Mouse (Mus musculus) liver, adult (tissue): Measurements from ENCODE around the gene Olfr437.
"Not testable (repeated sequence)": the region's sequence is repeated elsewhere in the genome, so short reads cannot be mapped to it uniquely, and the experiment has no call there.

Experiments
- GATA4 ChIP-seq: IDR thresholded peaks from 2 replicates; pipeline ENCODE4 v1.6.1; 2014; ENCODE audit warnings: mild to moderate bottlenecking, low read length; ENCODE audit not compliant: insufficient replicate concordance

Olfr437 gene

DNA sequence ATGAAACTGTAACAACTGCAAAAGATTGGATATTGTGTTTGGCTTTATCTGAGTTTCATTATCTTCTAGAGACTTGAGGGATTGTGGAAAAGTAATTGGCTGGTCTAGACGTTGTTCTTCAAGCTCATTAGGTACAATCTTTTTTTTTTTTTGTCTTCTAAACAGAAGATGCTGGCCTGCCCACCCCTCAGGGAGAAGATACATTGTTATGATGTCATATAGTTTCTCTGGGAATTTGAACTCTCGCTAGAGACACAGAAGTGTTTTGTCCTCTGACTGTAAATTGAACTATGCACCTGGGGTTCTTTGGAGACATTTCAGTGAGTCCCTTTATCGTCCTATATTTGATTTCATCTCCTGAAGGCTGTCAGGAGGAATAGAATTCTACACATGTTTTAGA is at the start of gene Olfr437:
Gene Olfr437 (plus strand): TSS at position 301 of the 400 bp plus-strand sequence.
- no peak for TF ChIP-seq GATA4

DNA sequence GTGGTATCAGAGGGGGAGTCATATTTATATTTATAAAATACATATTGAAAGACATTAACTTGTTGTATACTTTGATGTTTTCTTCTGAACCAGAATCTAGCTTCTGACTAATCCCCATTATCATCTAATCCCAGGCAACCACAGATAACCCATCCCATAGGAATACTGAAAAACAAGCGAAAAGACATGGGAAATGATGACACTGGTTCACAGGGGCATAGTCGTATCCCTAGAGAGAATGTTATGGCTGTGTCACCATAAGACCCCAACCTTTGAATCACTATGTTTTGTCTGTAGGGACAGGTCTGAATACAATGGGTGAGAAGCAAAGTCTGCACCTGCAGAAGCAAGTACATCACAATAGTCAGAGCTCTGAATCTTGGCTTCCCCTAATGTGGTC is 16.8 kb upstream of the Olfr437 start, which contains the start of gene Olfr237-ps1:
Gene Olfr237-ps1 (plus strand): TSS at position 301 of the 400 bp plus-strand sequence.
- not testable (repeated sequence) for TF ChIP-seq GATA4

DNA sequence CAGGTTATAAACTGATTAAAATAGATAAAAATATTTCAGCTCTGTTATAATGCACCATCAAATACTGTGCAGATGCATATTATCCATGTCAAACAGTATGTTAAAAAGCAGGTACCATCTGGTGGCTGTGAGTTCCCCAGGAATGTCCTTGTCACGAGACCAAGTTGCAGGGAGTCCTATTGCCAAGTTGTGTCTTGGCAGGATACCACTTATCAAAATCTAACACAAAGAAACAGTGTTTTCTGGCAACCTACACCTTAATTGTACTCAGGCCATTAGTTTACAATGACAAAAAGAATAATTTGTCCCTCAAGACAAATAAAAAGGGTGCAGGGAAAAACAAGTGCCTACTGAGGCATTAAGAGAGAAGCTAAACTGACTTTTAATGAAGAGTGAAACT is 3.6 kb upstream of the Olfr437 start:
- TF ChIP-seq GATA4 = no peak

DNA sequence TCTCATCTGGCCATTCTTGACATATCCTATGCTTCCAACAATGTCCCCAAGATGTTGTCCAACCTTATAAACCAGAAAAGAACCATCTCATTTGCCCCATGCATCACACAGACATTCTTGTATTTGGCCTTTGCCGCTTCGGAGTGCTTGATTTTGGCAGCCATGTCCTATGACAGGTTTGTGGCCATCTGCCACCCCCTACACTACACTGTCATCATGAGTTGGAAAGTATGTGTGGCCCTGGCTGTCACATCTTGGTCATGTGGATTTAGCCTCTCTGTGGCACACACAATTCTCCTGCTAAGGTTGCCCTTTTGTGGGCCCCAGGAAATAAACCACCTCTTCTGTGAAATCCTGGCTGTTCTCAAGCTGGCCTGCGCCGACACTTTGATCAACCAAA is 4.2 kb downstream of the Olfr437 start:
- no peak for TF ChIP-seq GATA4

DNA sequence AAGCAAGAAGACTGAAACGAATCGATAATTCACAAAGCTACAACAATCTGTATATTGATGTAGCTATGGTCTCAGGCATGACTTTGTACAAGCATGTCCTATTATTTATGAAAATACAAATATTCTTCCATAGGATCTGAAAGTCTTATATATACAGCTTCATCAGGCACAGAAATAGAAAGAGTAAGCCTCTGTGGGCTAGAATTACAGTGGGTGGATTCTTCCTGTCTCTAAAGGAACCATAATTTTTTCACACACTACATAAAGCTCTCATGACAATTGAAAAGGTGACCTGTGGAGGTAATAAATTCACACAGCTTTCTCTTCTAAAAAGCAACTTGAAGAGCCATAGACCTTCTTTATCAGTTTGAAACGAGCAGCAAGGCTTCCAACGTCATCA is 8.8 kb downstream of the Olfr437 start, which contains the start of gene Olfr13:
Gene Olfr13 (plus strand): TSS at position 301 of the 400 bp plus-strand sequence.
- no peak for TF ChIP-seq GATA4

DNA sequence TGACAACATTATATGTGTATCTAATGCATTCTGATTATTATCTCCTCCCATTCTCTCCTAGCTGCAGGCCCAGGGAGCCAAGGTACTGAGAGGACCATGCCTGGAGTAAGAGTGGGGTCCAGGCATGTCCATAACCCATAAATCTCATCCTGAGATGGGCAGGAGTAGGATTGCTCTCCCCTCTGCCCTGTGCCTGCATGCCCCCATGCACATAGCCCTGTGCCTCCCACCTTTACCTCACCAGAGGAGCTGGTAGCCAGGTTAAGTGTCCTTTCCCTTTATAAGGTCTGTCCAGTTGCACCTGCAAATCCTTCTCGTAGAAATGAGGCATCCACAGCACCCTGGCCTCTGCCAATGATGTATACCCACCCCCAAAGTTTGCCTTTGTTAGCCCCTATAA is 15.0 kb downstream of the Olfr437 start:
- TF ChIP-seq GATA4 = no peak

DNA sequence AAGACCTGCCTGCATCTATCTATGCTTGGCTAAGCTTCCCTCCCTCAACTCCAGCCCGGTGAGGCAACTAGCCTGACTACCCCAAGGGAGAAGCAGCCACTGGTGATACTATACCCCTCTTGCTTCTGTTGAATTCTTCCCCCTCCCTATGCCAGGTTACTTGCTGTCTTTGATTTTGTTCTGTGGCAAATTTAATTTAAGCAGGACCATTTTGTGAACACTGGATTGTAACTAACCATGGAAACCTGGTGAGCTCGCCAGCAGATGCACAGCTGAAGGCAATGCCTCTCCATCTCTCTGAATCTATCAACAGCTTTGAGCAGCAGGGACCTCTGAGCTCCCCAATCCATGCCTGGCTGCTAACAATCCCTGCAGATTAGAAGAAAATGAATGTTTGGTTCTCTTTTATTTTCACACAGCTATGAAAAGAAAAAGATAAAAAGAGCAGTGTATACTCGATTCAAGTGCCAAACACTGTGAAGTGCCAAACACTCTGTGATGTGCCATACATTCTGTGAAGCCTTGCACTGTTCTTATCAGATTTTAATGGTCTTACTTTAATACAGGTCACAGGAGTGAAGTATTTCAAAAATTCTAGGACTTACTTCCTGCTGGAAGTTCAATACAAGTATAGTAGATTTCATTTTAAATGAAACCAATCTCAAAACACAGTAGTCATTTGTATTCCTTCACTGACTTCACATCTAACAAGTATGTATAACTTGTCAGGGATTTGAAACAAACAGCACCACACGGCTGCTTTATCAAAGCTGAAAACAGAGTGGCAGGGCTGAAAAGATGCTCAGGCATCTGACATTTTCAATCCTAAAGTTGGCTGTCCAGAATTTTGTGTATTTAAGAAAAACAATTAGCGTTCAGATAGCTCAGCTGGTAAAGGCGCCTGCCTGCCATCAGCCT is 15.8 kb downstream of the Olfr437 start:
- TF ChIP-seq GATA4 = no peak

DNA sequence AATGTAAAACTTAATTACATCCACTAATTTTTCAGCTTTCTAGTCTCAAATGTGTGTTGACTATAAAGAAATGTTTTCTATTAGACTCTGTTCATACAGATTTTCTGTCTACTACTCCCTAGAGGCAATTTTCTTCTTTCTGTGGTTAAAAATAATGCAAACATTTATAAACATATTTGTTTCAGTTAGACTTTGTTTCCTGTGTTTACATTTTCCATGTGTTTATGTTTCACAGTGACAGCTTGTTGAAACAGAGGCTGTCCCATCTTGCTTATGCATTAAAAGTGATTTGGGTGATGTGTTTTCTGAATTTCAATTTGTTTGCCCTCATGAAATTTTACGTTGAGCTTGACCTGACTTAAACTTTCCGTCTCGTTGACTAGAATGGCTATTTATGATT is 27.9 kb downstream of the Olfr437 start:
- no peak for TF ChIP-seq GATA4

DNA sequence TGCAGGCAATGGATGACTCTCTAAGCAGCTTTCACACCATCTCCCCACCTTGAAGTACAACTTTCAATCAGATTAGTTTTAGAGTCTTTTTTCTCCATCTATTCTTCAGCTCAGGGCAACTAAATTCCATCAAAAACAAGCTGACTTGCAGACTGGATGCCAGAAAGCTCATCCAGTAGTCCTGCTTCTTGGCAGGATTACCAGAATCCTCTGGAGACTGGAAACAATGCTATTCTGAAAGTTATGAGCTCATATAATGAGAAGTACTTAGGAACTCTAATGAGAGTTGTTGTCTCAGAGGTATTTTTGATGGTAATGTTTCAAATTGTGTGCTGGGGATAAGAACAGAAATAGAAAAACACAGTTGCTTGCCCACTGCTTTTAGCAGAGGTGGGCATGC is 33.7 kb downstream of the Olfr437 start, which contains the start of gene Olfr435:
Gene Olfr435 (plus strand): TSS at position 366 of the 400 bp plus-strand sequence.
- TF ChIP-seq GATA4 = no peak

DNA sequence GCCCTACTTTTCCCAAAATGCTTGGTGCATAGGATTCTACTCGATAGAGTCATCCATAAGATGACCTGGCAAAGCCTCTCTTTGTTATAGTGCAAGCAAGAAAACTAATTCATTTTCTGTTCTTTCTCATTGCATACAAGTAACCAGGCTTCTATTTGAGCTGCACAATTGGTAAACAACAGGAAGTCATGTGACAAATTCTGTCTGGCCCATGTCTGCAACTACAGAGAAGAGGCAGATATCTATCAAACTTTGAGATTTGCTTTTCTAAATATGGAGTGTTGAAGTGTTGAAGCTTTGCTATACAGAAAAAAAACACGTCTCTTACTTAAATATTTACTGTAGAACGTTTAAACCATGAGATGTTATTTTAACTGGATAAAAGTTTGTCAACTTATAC is 35.0 kb downstream of the Olfr437 start:
- TF ChIP-seq GATA4 = no peak

DNA sequence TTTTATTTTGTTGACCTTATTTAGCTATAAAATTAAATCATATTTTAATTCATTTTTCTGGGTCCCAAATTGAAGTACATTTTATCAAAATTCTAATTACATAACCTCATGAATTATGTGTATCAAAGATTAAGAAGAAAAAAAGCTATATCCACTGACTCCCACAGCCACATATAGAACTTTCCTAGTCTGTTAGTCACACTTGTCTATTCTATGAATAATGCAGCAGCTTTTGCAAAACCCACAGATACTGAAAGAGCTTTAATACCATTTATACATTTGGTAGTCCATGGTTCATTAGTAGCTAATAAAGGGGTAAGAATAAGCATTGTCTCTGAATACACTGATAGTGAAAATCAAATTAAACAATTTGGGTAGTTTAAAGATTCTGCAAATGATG is 39.7 kb downstream of the Olfr437 start:
- TF ChIP-seq GATA4 = no peak

DNA sequence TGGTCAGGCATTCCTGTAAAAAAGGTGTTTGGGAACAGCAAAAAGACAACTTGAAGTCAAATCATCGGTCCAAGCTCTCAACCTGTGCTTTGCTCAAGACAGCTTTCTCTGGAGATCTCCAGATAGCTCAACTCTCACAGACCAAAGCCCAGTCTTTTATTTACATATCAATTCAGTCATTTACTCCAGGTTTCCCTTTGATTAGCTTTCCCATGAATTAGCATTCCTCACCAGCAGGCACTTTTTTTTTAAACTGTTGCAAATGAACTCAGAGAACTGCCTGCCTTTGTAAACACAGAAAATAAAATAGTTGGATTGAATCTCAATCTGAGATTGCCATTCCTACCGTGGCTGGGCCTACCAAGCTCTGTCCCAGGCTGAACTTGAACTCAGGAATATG is 42.3 kb downstream of the Olfr437 start:
- no peak for TF ChIP-seq GATA4

DNA sequence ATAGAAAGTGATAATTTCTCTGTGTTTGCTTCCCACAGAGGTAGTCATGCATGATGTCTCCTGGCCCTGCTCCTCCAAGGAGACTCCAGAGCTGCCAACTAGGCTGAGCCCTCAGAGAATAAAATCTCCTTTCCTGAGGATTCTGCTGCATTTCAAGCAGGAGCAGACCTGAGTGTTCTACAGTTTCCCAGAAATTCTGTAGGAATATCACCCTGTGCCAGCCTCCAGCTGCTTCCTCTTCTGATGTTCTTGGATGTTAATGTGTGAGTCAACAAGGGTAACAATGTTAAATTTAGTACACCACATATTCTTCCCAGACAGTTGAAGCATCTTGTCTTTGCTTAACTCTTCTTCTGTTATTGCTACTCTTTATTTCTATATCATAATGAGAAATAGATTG is 49.8 kb downstream of the Olfr437 start, which contains the start of gene Olfr434:
Gene Olfr434 (plus strand): TSS at position 149 of the 400 bp plus-strand sequence.
- TF ChIP-seq GATA4 = not testable (repeated sequence)
